Mouse (Mus musculus) bone marrow, adult 2 months (tissue): Measurements from ENCODE around the gene Nmur1.

Experiments
- CTCF ChIP-seq: fragments of 200-500 bp; IDR thresholded peaks from 2 replicates; pipeline ENCODE4 v1.5.1; 2011; ENCODE audit warnings: low read length, control low read depth; ENCODE audit not compliant: control insufficient read depth, insufficient read depth
- POLR2A ChIP-seq: fragments of 200-500 bp; IDR thresholded peaks from 2 replicates; pipeline ENCODE4 v1.6.1; 2011; ENCODE audit warnings: low read depth, mild to moderate bottlenecking, control low read depth, low read length, borderline replicate concordance; ENCODE audit not compliant: control insufficient read depth

DNA sequence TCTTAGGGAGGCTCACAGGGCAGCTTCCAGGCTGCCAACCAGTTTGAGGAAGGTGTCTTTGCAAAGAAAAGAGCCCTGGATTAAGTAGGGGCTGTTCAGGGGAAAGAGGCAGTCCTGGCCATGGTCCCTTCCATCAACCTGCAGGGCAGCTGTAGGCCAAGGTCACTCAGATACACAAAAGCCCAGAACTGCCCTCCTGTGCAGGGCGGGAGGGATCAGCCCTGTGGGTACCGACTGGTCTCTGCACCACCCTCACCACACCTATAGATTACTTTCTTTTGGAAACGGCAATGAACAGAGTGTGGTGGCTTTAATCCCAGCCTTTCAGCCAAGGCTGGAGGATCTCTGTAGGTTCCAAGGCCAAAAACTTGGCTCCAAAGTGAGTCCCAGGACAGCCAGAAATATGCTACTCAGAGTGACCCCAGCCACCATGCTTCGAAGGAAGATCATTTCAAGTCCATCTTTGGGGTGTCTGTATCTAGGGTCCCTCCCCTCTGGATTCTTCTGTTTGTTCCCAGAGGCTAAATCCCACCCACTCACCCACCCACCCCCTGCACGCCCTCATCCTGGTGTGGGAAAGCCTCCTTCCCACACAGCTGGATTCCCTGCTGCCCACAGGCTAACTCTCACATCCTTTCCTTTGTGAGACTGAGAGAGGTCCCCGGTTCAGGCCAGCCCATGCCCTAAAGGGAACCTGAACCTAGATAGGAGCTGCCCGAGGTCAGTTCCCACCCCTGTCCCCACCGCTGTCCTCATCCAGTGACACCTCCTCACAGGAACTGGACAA lies 17.6 kb upstream of the Nmur1 start:
- TF ChIP-seq POLR2A = no peak
- no peak for TF ChIP-seq CTCF
